Mouse (Mus musculus) lung, postnatal 25 days (tissue): Measurements from ENCODE around the gene Nol4l.
"Not testable (repeated sequence)": the region's sequence is repeated elsewhere in the genome, so short reads cannot be mapped to it uniquely, and the experiment has no call there.

ENCODE experiments used
- DNase-seq: peaks from one replicate; pipeline ENCODE4 v3.0.0; 2022; ENCODE audit warnings: low spot score

Nol4l gene

DNA sequence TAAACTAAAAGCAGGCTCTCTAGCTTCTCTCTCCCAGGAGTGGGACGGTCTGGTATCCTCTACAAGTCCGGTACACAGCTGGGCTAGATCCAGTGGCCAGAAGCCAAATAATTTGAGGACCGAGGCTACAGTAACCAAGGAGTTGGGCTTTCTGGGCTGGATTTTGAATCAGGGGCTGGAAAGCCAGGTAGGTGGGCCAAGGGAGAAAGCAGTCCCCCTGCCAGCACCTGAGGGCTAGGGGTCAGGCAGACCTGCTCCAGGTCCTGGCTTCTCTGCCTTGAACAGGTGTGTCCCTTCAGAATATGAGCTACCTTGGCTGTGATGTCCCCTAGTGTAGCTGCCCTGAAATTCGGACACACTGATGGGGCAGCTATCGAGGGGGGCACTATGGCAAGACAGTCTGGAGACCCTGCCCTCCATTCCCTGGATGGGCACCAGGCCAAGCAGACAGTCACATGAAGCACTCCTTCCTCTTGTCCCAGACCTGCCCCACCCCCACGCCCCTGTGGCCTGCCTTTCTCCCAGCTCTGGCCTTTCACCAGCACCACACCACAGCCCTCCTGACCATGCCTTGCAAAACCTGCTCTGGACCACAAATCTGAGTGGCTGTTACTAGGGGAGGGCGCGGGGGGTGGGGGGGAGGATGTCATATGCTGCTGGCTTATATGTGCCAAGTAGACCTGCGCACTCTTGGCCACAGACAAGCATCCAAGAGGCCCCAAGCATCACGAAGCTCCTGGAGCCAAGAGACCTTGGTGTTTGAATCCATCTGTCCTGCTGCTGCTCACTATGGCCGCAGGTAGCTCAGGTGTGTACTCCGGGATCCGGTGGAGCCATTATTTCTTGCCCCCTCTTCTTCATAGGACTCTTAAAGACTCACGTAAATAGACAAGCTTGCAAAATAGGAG is 17.1 kb downstream of the Nol4l start:
- no peak for DNase-seq

DNA sequence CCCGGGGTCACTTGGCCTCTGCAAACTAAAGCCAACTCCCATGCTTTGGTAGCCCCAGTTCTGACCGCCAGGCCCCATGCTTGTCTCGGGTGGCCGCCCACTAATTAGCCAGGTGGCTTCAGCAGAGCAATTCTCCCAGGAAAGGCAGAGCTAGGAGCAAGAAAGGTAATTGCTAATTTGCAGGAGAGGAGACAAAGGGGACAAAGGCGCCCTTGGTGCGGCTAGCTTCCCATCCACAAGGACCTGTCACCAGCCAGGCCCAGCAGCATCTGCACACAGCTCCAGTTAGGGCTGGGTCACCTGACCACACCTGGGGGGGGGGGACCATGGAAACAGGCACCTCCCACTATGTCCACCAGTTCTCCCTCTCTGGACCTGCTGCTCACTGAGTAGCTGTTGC is 18.2 kb downstream of the Nol4l start:
- DNase-seq = no peak

DNA sequence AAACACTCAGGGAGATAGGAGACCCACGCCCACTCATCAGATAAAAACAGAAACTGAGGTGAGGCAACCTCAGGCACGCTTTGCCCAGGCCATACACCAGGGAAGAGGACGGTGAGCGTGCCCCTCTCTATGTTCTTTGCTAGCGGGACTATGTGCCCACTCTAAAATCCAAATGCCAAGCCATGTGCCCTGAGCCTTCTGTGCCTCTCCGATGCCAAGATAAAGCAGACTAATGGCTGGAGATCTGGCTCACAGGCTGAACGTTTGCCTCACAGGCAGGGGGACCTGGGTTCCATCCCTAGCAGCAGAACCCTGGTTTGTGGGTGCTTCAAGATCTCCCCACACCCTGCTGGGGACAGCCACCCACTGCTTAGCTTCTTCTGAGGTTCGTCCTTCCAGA is 19.6 kb downstream of the Nol4l start:
- DNase-seq = no peak

DNA sequence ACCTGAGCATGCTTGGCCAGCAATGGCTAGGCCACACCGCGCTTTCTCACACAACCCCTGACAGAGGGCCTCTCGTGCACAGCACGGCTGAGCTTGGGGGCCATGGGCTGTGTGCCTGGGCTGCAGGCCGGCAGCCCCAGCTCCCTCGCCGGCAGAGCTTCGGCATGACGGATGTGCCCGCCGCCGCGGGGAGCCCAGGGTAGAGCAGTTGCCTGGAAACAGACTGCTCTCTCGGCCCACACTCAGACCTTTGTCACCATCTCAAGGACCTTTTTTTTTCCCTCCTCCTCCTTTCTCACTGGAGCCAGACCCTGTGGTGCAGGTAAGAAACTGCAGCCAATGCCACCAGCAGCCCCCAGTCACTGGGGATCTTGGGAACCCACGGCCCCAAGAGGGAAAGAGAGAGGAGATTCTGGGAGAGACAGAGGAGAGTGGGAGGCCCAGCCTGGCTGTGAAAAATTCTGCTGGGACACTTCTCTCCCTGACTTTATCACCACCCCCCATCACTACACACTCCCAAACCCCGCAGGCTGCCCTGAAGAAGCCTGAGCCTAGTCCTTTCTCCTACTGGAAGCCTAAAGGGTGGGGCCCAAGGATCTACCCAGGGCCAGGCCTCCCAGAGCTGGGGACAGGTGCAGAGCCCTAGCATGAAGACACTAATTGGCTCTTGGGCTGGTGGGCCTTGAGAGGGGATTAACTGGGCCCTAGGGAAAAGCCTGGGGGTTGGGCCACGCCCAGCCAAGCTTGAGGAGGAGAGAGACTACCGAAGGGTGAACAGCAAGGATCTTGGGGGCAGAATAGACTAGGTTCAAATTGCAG is 20.4 kb downstream of the Nol4l start:
- DNase-seq = no peak

DNA sequence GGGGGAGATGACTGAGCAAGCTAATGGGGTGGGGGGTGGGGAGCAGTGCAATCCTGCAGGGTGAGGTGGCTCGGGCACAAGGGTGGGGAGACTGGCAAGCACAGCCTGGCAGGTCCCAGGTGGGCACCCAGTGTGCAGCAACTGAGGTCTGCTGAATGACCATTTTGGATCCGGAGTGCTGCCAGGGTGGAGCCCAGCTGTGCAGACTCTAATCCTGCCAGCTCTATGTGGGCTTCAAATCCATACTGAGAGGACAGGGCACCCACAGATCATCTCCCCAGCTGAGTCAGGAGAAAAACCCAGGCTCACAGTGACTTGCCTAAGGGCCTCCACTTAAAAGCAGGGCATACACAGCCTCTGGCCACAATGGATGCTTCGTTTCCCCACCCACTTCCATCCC is 21.4 kb downstream of the Nol4l start:
- no peak for DNase-seq

DNA sequence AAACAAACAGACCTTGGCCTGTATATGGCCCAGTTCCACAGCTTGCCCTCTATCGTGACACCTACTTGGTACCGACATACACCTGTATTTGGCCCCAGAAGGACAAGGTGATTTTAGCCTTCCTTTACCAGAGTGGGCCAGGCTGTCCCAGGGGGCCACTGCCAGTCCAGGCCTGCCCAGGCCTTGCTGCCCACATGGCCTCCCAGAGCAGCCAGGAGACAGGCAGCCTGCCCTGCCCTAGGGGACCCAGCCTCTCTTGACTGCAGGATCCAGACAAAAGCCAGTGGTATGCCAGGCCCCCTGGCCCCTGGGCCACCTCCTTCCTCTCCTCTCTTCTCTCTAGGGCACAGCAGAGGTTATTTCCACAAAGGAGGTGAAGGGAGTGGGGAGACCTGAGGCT is 21.8 kb downstream of the Nol4l start:
- DNase-seq = no peak

DNA sequence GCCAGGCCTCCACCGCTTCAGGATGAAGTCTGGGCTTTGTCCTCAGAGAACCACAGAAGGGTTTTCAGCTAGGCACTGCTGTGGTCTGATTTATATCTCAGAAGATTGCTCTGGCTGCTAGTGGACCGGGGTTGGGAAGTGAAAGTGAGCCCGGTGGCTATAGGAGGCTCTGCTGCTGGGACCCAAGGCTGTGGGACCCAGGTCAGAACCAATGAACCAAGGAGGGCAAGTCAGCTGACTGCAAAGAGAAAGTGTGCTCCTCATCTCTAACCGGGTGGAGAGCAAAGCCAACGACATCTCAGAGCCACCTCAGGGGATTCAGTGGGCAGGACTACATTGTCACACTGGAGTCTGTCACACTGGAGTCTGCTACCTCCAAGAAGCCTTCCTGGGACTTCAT is 23.4 kb downstream of the Nol4l start:
- no peak for DNase-seq

DNA sequence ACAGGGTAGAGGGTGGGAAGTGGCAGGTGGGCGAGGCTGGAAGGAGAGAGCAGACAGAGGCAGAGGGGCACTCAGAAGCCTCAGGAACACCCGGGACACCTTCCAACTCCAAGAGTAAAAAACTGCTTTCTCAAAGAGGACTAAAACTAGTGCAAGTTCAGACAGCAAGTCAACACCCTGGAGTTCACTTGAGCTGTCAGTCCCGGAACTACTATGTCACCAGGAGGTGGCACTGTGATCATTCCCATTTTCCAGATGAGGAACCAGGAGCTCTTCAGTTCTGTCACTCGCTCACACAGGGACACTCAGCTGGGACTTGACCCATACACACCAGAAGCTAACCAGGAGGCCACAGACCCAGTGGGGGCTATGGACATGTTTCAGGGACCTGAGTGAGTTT is 30.6 kb downstream of the Nol4l start:
- no peak for DNase-seq

DNA sequence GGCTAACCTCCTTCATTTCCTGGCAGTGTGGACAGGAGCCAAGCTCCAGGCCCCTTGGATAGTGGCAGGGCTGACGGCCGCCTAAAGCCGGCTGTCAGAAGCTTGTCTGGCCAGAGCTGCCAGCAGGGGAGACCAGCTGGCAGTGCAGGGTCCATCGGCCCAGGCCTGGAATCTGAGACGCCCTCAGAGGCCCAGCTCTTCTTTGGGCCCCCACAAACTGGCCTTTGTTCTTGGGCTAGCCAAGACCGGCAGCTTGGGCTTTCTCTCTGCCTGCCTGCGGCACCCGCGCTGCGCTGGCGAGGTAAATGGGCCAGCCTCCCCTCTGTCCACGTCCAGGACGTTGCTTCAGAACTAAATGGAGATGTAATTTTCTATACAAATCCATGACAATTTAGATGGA is 32.9 kb downstream of the Nol4l start:
- DNase-seq = no peak

DNA sequence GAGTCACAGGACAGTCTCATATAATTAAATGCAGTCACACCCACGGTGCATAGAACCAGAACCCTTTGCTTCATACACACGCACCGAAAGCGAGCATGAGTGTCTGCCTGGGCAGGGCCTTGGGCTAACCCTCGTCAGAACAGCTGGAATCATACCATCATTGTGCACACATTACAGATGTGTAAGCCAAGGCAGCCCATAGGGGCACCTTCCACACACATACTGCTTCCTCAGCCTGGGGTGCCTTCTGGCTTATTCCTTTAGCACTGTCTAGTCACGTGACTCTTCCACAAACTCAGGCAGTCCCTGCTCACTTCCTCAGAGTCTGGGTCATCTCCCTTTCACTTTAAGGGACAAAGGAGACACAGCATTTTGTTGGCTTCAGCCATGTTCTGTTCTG is 33.5 kb downstream of the Nol4l start:
- no peak for DNase-seq

DNA sequence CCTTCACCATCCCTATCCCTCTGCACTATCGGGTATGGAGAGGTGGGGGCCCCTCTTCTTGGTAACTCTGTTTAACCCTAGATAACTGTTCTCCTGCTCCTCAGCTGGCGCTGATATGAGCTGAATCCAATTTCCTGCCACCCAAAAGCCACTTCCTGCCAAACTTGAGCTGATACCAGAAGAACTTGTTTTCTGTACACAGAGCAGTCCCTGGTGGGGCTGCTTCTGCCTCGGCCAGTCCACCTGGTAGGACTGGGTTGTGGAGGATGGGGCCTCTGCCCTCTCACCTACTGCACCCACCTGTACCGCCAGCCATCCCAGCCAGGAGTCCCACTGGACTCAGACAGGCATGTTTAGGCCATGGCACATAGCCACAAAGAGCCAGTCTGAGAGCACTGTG is 34.0 kb downstream of the Nol4l start:
- DNase-seq = no peak

DNA sequence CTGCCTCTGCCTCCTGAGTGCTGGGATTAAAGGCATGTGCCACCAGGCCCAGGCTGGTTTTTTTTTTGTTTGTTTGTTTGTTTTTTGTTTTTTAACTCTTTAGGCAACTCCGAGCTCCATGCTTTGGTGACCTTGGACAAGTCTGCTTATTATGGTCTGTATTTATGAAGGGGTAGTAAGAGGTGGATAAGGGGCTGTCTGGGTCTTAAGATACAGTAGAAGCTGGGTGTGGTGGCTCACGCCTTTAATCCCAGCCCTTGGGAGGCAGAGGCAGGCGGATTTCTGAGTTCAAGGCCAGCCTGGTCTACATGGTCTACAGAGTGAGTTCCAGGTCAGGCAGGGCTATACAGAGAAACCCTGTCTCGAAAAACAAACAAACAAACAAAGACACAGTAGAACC is 34.4 kb downstream of the Nol4l start:
- DNase-seq = not testable (repeated sequence)

DNA sequence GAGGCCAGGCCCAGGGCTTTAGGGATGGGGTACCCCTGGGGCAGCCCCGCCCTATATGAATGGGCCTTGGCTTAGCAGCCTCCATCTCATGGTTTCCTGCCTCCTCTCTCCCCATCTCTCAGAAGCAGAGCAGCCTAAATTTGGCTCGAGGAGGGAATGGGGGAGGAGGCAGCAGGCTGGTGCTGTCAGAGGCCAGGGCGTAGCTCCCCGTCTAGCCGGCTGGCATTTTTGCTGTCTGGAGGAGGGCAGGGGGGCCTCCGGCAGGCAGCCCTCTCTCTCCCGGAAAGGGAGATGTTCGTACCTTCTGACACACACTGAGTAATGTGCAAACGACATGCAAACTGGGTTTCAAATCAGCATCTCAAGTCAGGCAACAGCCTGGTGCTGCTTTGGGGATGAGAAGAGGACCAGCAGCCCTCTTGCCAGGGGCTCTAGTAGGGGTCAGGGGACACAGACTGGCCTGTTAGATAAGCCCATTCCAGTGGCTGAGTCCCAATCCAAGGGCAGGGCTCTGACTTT is 35.4 kb downstream of the Nol4l start:
- no peak for DNase-seq

DNA sequence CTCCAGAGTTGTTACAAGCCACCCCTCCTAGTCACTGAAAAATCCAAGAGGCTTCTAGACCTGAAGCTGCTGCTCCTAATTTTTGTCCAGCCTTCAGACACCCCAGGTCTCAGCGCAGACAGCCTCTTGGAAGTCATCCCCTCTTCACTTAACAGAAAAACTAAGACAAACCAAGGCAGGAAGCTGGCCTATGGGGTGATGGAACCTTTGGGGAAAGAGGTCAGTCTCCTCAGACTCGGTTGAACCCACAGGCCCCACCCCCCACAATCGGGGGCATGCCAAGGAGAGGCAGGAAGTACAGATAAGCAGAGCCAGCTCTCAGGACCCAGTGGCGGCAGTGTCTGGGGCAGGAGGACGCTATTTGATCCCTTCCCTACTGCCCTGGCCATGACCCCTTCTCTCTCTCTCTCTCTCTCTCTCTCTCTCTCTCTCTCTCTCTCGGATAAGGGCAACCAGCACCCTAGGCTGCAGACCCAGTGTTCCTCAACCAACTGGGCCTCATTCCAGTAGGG is 35.9 kb downstream of the Nol4l start:
- no peak for DNase-seq

DNA sequence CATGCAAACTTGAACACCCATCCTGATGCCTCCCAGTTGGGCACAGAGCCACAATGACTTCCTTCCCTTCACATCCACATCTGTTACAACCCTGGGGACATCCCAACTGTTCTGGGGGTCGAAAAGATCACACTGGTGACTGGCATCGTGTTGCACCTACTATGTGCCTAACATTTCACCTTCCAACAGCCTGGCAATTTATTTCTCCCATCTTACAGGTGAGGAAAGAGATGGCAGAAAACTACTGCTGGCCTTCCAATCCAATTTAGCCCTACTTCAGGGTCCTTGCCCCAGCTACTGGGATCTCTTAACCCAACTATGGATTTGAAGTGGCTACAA is 36.4 kb downstream of the Nol4l start:
- no peak for DNase-seq

DNA sequence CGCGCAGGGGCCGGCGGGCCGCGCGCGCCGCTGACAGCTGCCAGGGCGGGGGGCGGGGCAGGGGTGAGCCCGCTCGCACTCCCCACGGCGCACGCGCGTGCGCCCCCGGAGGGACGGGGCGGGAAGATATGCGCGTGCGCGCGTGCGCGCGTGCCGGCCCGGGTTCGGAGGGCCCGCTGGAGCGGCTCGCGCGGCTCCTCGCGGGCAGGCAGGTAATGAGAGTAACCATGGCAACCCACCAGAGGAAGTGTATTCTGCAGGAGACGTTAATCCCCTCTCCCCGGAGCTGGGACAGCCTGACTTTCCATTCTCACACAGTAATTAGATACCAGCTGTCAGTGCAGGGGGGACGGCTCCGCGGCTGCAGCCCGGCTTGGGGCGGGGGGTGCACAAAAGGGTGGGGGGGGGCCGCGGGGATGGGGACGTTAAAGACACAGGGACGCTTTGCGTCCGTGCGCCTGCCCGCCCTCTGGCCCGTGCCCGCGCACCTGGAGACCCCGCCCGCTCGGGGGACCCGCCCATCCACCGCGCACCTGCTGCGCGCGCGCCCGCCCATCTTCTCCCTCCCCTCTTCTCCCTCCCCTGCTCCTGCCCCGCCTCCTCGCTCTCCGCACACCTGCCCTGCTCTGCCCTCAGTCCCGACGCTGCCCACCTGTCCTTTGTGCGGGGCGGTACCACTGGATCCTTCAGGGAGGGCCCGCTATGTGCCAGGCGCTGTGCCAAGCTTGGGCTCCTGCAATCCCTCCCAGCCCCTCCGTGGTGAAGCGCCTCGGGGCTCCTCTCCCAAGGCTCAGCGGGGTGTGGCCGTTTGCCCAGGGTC is 37.0 kb downstream of the Nol4l start, which contains the start of gene 4930404H24Rik:
Gene 4930404H24Rik (plus strand): TSS at position 218 of the 820 bp plus-strand sequence.
- DNase-seq = peak; percentile 49

DNA sequence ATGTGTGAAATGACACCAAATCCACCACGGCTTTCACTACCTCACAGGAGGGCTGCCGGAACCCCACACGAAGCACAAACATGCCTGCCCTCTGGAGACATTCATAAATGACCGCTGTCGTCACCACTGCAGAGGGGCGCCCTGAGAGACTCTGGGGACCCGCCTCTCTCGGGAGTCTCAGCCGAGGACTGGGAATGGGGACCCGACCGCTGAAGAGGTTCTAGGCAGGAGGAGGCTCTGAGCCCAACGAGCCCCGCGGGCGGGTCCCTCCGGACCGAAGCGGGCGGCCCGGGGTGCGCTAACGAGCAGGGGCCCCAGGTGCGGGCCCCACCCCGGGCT is 37.6 kb downstream of the Nol4l start:
- DNase-seq = no peak

DNA sequence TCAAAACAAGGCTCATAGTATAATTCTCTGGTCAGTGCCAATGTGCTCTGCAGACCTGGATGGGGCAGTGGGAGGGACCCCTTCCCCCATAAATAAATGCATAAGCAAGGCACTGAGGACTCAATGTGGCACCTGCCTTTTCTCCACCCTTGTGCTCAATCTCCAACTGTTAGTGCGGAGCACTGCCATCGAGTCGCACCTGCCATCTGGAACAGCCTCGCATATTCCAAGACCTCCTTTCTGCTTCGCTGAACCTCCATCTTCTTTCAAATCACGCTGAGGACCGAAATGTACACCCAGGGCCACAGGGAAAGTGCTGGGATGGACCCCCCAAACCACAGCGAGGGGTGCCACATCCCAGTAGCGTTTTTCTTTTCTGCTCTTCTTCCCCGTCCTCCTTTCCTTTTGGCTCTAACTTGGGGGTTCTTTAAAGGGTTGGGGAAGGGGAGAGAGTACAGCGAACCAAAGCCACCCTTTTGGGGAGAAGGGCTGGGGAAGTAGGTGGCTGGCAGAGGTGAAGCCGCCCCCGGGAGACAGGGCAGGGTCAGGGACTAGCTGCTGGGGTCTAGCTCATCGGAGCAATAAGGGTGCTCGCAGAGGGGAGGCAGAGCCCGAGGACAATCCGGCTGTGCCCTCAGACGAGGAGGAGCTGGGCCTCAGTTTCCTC is 38.1 kb downstream of the Nol4l start:
- no peak for DNase-seq

DNA sequence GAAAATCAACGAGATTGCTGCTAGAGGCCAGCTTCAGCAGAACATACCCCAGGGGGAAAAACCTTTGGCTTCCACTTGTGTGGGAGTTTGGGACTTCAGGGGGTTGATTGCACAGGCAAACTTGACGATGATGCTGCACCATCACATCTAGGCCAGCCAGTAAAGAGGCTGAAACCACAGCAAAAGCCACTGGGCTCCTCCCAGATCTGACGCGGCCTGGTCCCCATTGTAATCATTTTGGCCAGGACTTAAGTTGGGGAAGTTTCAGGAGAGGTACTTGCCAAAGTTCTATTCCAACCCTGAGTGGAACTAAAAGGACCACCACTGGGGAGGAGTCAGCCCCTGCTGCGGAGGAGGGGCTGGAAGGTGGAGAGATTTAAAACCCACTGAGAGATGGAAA is 38.8 kb downstream of the Nol4l start:
- no peak for DNase-seq

DNA sequence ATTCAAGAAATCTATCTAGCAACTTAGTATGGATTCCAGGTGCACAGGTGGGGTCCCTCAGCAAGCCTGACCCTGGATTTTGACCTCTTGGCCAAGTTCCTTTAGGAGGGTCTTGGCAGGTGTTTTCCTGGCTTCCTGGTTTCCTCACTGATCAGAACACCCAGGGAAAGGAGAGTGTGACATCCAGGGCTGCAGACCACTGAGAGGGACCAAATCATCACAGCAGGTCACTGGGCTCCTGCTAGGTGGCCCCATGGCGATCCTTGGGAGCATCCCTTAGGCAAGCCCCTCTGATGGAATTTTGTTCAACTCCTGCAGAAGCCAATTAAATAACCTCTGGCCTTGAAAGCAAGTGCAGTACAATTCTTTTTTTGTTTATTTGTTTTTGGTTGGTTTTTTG is 39.7 kb downstream of the Nol4l start:
- DNase-seq = no peak

DNA sequence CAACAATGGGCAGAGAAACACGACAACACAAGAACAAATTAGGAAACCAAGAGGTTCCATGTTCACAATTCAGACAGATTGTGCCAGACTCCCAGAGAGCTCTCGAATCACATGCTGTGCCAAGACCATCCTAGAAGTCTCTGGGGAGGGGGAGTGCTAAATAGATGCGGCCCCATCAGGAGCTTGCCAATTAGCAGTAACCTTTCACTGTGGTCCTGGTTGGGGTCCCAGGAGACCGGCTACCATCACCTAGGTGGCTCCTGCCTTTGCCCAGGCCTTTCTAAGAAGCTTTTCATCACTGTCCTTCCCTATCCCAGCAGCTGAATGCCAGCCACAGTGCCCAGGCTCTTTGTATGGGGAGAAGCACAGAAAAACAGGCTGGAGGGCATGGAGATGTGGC is 45.7 kb downstream of the Nol4l start:
- DNase-seq = no peak
